Mouse (Mus musculus): Measurements from ENCODE around the gene Phf21a.

GRCm38 (mm10) chr2:92089782-92090181 is 3.1 kb upstream of the Phf21a start:
- TF ChIP-seq POLR2A (IDR thresholded peaks at IDR 0.05; ENCODE audit: low read depth, low read length) (no peak), CTCF (conservative IDR thresholded peaks at IDR 0.05; ENCODE audit: insufficient read depth, insufficient read length, low read depth, low read length) (no peak)

All from kidney, adult 2 months (tissue).